Mouse (Mus musculus) liver, embryonic 14.5 days (tissue): ENCODE measurements around the gene Gba.

Experiments used
- CTCF ChIP-seq: IDR thresholded peaks from 2 replicates; pipeline ENCODE4 v1.5.1; 2016; ENCODE audit warnings: antibody characterized with exemption, low read depth, control low read depth
- EP300 ChIP-seq: IDR thresholded peaks from 2 replicates; pipeline ENCODE4 v1.6.1; 2016; ENCODE audit warnings: antibody characterized with exemption, low read depth

- TF ChIP-seq CTCF (no peak), EP300 (no peak)
Observed at GRCm38 (mm10) chr3:89208736-89209135, 6.0 kb downstream of the Gba start.
